Mouse (Mus musculus): ENCODE data around the gene Ubtd2. TPM values are rescaled to one million over a fixed set of nuclear protein-coding genes. Genes with fewer than 3 reads are reported as not detected.
"Not testable (repeated sequence)": the region's sequence is repeated elsewhere in the genome, so short reads cannot be mapped to it uniquely, and the experiment has no call there.

The Ubtd2 gene
- polyA plus RNA-seq, 1 experiment from 2014 or later: 43.0 TPM

GRCm38 (mm10) chr11:32503711-32504110 is 48.5 kb downstream of the Ubtd2 start:
- H3K4me1 ChIP-seq (ENCODE audit: control insufficient read depth, insufficient read depth, low read length): no peaks in the 10 kb centered on the region; the same call in 1 of the 2 replicates
- ATAC-seq: no peak
- no peak overlapping the region for H3K4me3 ChIP-seq (ENCODE audit: low read depth, low read length)
- H3K9me3 ChIP-seq (replicated peaks; ENCODE audit: control insufficient read depth, low read length, poor library complexity, severe bottlenecking): no peaks in the 10 kb centered on the region
- H3K36me3 ChIP-seq (ENCODE audit: control insufficient read depth, insufficient read depth, low read length): no peaks in the 10 kb centered on the region
- no peak overlapping the region for H3K4me2 ChIP-seq (ENCODE audit: low read length)
- no peak overlapping the region for H3K9ac ChIP-seq (ENCODE audit: low read depth, low read length)
- no peaks in the 10 kb centered on the region for H3K27me3 ChIP-seq (ENCODE audit: control insufficient read depth, insufficient read depth, low read depth, low read length)
- H3K27ac ChIP-seq (ENCODE audit: low read length): no peak overlapping the region
- WGBS: 98% methylated on average over 2 of the region's 2 CpGs

GRCm38 (mm10) chr11:32505091-32505739 is 50.0 kb downstream of the Ubtd2 start:
- Histone ChIP-seq H3K27ac (ENCODE audit: low read length) (no peak overlapping the region), H3K4me1 (ENCODE audit: control insufficient read depth, insufficient read depth, low read length) (no peaks in the 10 kb centered on the region), H3K9ac (ENCODE audit: low read depth, low read length) (no peak overlapping the region), H3K27me3 (ENCODE audit: control insufficient read depth, insufficient read depth, low read depth, low read length) (no peaks in the 10 kb centered on the region), H3K36me3 (ENCODE audit: control insufficient read depth, insufficient read depth, low read length) (no peaks in the 10 kb centered on the region), H3K4me3 (ENCODE audit: low read depth, low read length) (no peak overlapping the region), H3K9me3 (replicated peaks; ENCODE audit: control insufficient read depth, low read length, poor library complexity, severe bottlenecking) (no peaks in the 10 kb centered on the region), H3K4me2 (ENCODE audit: low read length) (no peak overlapping the region)
- no peak for ATAC-seq
- 89% methylated on average over 7 of the region's 7 CpGs for WGBS

- Histone ChIP-seq H3K9ac (ENCODE audit: low read depth, low read length) (no peak overlapping the region), H3K9me3 (replicated peaks; ENCODE audit: control insufficient read depth, low read length, poor library complexity, severe bottlenecking) (no peaks in the 10 kb centered on the region), H3K4me1 (ENCODE audit: control insufficient read depth, insufficient read depth, low read length) (no peaks in the 10 kb centered on the region), H3K4me2 (ENCODE audit: low read length) (no peak overlapping the region), H3K27ac (ENCODE audit: low read length) (no peak overlapping the region), H3K4me3 (ENCODE audit: low read depth, low read length) (no peak overlapping the region), H3K27me3 (ENCODE audit: control insufficient read depth, insufficient read depth, low read depth, low read length) (no peaks in the 10 kb centered on the region), H3K36me3 (ENCODE audit: control insufficient read depth, insufficient read depth, low read length) (no peaks in the 10 kb centered on the region)
- WGBS: 73% methylated on average over 1 of the region's 1 CpGs
- no peak for ATAC-seq
Measured at GRCm38 (mm10) chr11:32510930-32511329, 55.8 kb downstream of the Ubtd2 start.

- not testable (repeated sequence) for H3K27me3 ChIP-seq (ENCODE audit: control insufficient read depth, insufficient read depth, low read depth, low read length); H3K4me2 ChIP-seq (ENCODE audit: low read length); H3K9me3 ChIP-seq (replicated peaks; ENCODE audit: control insufficient read depth, low read length, poor library complexity, severe bottlenecking); ATAC-seq; H3K9ac ChIP-seq (ENCODE audit: low read depth, low read length); H3K4me1 ChIP-seq (ENCODE audit: control insufficient read depth, insufficient read depth, low read length); H3K27ac ChIP-seq (ENCODE audit: low read length); H3K4me3 ChIP-seq (ENCODE audit: low read depth, low read length); H3K36me3 ChIP-seq (ENCODE audit: control insufficient read depth, insufficient read depth, low read length)
- WGBS: 90% methylated on average over 3 of the region's 5 CpGs
Measured at GRCm38 (mm10) chr11:32514853-32515252, 59.7 kb downstream of the Ubtd2 start.

- Histone ChIP-seq H3K4me1 (ENCODE audit: control insufficient read depth, insufficient read depth, low read length) (no peaks in the 10 kb centered on the region), H3K36me3 (ENCODE audit: control insufficient read depth, insufficient read depth, low read length) (peaks cover 4% of the 10 kb centered on the region; the same call in 1 of the 2 replicates), H3K27ac (ENCODE audit: low read length) (no peak overlapping the region), H3K27me3 (ENCODE audit: control insufficient read depth, insufficient read depth, low read depth, low read length) (no peaks in the 10 kb centered on the region), H3K4me3 (ENCODE audit: low read depth, low read length) (no peak overlapping the region), H3K9me3 (replicated peaks; ENCODE audit: control insufficient read depth, low read length, poor library complexity, severe bottlenecking) (no peaks in the 10 kb centered on the region), H3K4me2 (ENCODE audit: low read length) (no peak overlapping the region), H3K9ac (ENCODE audit: low read depth, low read length) (no peak overlapping the region)
- ATAC-seq: no peak
- 92% methylated on average over 12 of the region's 12 CpGs for WGBS
Measured at GRCm38 (mm10) chr11:32516091-32516490, 60.9 kb downstream of the Ubtd2 start.

GRCm38 (mm10) chr11:32516916-32517712 is 61.9 kb downstream of the Ubtd2 start:
- H3K27ac ChIP-seq (ENCODE audit: low read length): no peak overlapping the region
- 88% methylated on average over 8 of the region's 8 CpGs for WGBS
- no peak overlapping the region for H3K4me3 ChIP-seq (ENCODE audit: low read depth, low read length)
- no peaks in the 10 kb centered on the region for H3K27me3 ChIP-seq (ENCODE audit: control insufficient read depth, insufficient read depth, low read depth, low read length)
- no peaks in the 10 kb centered on the region for H3K4me1 ChIP-seq (ENCODE audit: control insufficient read depth, insufficient read depth, low read length)
- H3K9ac ChIP-seq (ENCODE audit: low read depth, low read length): no peak overlapping the region
- peaks cover 4% of the 10 kb centered on the region; the same call in 1 of the 2 replicates for H3K36me3 ChIP-seq (ENCODE audit: control insufficient read depth, insufficient read depth, low read length)
- no peak for ATAC-seq
- no peak overlapping the region for H3K4me2 ChIP-seq (ENCODE audit: low read length)
- no peaks in the 10 kb centered on the region for H3K9me3 ChIP-seq (replicated peaks; ENCODE audit: control insufficient read depth, low read length, poor library complexity, severe bottlenecking)

- no peak overlapping the region for H3K4me3 ChIP-seq (ENCODE audit: low read depth, low read length)
- no peak for ATAC-seq
- 94% methylated on average over 4 of the region's 4 CpGs for WGBS
Measured at GRCm38 (mm10) chr11:32518770-32519169, 63.6 kb downstream of the Ubtd2 start.

GRCm38 (mm10) chr11:32519354-32519753 is 64.2 kb downstream of the Ubtd2 start:
- H3K36me3 ChIP-seq (ENCODE audit: control insufficient read depth, insufficient read depth, low read length): peaks cover 4% of the 10 kb centered on the region; the same call in 1 of the 2 replicates
- H3K27me3 ChIP-seq (ENCODE audit: control insufficient read depth, insufficient read depth, low read depth, low read length): no peaks in the 10 kb centered on the region
- no peak for ATAC-seq
- no peaks in the 10 kb centered on the region for H3K9me3 ChIP-seq (replicated peaks; ENCODE audit: control insufficient read depth, low read length, poor library complexity, severe bottlenecking)
- H3K4me3 ChIP-seq (ENCODE audit: low read depth, low read length): no peak overlapping the region
- H3K4me1 ChIP-seq (ENCODE audit: control insufficient read depth, insufficient read depth, low read length): no peaks in the 10 kb centered on the region
- H3K9ac ChIP-seq (ENCODE audit: low read depth, low read length): no peak overlapping the region
- WGBS: 94% methylated on average over 1 of the region's 1 CpGs
- no peak overlapping the region for H3K27ac ChIP-seq (ENCODE audit: low read length)
- no peak overlapping the region for H3K4me2 ChIP-seq (ENCODE audit: low read length)

More at GRCm38 (mm10) chr11:32518770-32519169, 63.6 kb downstream of the Ubtd2 start:
- no peak overlapping the region for H3K27ac ChIP-seq (ENCODE audit: low read length)
- H3K27me3 ChIP-seq (ENCODE audit: control insufficient read depth, insufficient read depth, low read depth, low read length): no peaks in the 10 kb centered on the region
- no peaks in the 10 kb centered on the region for H3K4me1 ChIP-seq (ENCODE audit: control insufficient read depth, insufficient read depth, low read length)
- peaks cover 4% of the 10 kb centered on the region; the same call in 1 of the 2 replicates for H3K36me3 ChIP-seq (ENCODE audit: control insufficient read depth, insufficient read depth, low read length)
- no peaks in the 10 kb centered on the region for H3K9me3 ChIP-seq (replicated peaks; ENCODE audit: control insufficient read depth, low read length, poor library complexity, severe bottlenecking)
- no peak overlapping the region for H3K9ac ChIP-seq (ENCODE audit: low read depth, low read length)
- no peak overlapping the region for H3K4me2 ChIP-seq (ENCODE audit: low read length)

- peaks cover 4% of the 10 kb centered on the region; the same call in 1 of the 2 replicates for H3K36me3 ChIP-seq (ENCODE audit: control insufficient read depth, insufficient read depth, low read length)
- no peak for ATAC-seq
- no peaks in the 10 kb centered on the region for H3K9me3 ChIP-seq (replicated peaks; ENCODE audit: control insufficient read depth, low read length, poor library complexity, severe bottlenecking)
- H3K27me3 ChIP-seq (ENCODE audit: control insufficient read depth, insufficient read depth, low read depth, low read length): no peaks in the 10 kb centered on the region
- H3K4me1 ChIP-seq (ENCODE audit: control insufficient read depth, insufficient read depth, low read length): no peaks in the 10 kb centered on the region
- WGBS: 79% methylated on average over 2 of the region's 2 CpGs
- no peak overlapping the region for H3K9ac ChIP-seq (ENCODE audit: low read depth, low read length)
- no peak overlapping the region for H3K4me2 ChIP-seq (ENCODE audit: low read length)
- no peak overlapping the region for H3K27ac ChIP-seq (ENCODE audit: low read length)
- no peak overlapping the region for H3K4me3 ChIP-seq (ENCODE audit: low read depth, low read length)
Measured at GRCm38 (mm10) chr11:32521246-32521645, 66.1 kb downstream of the Ubtd2 start.

Data from midbrain, embryonic 16.5 days (tissue).